Mouse (Mus musculus) spleen, postnatal 14 days (tissue): ENCODE results near the gene AB124611.
"Not testable (repeated sequence)": the region's sequence is repeated elsewhere in the genome, so short reads cannot be mapped to it uniquely, and the experiment has no call there.

Experiments used
- DNase-seq, 2 experiments: peaks; one replicate each; pipeline ENCODE4 v3.0.0; 2021 to 2022; ENCODE audit warnings: low spot score in 2 of 2

Gene AB124611

DNA sequence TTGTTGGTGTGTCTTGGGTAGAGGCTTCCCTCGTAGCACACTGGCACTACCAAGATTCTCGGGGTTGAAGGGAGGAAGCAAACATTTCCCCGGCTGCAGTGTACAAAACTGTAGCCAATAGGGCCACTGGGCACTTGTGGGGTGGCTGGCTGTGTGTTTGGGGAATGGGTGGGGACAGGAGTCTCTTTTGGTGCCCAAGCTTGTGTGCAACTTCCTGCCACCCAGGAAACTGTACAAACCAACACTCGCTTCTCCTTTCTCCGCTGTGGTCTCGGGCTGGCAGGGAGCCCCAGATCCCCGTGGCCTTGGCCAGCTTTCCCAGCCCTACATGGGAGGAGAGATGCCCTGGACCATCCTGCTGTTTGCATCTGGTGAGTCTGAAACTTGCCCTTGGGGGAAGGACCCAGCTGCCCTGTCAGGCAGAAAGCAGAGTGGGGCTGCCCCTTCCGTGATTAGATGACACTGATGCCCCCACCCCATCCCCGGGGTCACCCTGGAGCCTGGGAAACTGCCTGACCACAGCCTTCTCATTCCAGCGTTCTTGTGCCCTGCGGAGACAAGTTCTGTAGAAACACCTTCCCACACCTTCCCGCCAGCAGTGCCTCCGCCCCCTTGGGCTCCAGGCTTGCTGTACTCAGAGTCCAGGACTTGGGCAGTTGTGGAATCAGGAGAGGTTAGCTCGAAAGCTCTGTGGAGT lies at the start of gene AB124611:
AB124611 (plus strand) TSS at position 240 of the 697 bp plus-strand sequence.
- DNase-seq = peak; percentile 37 to 49

DNA sequence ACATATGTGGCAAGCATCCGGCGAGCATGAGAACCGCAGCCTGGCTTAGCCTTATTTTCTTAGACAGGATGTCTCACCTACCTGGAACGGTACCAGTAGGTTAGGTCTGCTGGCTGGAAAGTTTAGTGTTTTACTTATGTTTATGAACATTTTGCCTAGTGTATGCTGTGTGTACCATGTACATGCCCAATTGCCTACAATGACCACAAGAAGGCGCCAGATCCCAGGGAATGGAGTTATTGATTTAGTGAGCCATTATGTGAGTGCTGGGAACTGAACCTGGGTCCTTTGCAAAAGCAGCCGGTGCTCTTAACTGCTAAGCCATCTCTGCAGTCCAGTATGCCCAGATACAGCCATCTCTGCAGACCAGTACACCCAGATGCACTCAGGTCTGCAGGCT lies 48.3 kb upstream of the AB124611 start:
- no peak for DNase-seq

- no peak for DNase-seq
Measured at GRCm38 (mm10) chr9:21484065-21484464, 41.9 kb upstream of the AB124611 start.

- DNase-seq = not testable (repeated sequence)
Measured at GRCm38 (mm10) chr9:21488246-21488645, 37.7 kb upstream of the AB124611 start.

DNA sequence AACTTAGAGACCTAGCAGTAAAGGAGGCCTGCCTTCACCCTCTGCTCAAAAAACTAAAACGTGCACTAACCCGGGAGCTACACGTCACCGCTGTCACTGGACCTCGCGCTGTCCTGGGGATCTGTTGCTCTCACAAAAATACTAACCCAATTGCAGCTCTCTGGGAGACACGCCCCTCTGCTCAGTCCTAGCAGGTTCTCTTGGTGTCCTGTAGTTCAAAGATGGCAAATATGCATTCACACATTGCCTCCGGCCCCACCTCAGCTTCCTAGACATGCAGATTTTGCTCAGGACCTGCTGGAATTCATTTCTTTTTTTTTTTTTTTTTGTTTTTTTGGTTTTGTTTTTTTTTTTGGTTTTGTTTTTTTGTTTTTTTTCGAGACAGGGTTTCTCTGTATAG lies 35.3 kb upstream of the AB124611 start:
- no peak for DNase-seq

GRCm38 (mm10) chr9:21493907-21494306 lies 32.1 kb upstream of the AB124611 start:
- no peak for DNase-seq

DNA sequence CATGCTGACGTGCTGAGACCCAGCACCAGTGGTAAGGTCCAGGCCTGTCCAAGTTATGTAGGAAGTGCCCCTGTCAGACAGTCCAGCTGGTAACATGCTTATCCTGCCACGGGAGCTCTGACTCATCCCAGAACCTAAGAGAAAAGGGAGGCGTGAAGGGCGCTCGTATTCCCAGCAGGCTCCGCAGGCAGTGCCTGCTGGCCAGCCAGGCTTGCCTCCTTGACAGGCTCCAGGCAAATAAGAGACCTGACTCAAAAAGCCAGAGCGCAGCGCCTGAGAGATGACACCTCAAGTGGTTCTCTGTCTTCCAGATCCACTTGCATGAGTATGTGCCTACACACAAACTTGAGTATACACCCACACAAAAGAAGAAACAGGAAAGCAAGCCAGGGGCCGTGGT lies 31.2 kb upstream of the AB124611 start:
- DNase-seq = no peak

GRCm38 (mm10) chr9:21496308-21497049 lies 29.5 kb upstream of the AB124611 start:
- no peak for DNase-seq

DNA sequence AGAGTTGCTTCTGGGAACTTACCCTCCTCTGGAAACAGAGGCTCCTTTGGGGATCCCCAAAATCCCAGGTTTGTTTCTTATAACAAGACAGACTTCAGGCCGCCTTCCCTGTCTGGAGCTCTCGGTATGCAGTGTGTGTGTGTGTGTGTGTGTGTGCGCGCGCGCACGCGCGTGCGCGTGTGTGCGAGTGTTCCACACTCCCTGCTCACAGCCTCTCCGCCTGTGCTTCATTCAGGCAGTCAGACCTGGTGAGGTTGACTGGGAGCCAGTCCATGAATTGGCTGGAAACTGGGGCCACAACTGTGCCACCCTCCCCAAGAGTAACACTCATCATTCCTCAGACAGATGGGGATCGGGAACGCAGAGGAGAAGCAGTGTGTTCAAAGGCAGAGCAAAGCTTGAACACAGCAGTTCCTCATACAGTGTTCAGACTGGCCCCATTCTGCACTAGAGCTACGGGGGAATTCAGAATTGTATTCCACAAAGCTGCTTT lies 28.9 kb upstream of the AB124611 start:
- DNase-seq = no peak

GRCm38 (mm10) chr9:21497664-21498063 lies 28.3 kb upstream of the AB124611 start:
- no peak for DNase-seq

DNA sequence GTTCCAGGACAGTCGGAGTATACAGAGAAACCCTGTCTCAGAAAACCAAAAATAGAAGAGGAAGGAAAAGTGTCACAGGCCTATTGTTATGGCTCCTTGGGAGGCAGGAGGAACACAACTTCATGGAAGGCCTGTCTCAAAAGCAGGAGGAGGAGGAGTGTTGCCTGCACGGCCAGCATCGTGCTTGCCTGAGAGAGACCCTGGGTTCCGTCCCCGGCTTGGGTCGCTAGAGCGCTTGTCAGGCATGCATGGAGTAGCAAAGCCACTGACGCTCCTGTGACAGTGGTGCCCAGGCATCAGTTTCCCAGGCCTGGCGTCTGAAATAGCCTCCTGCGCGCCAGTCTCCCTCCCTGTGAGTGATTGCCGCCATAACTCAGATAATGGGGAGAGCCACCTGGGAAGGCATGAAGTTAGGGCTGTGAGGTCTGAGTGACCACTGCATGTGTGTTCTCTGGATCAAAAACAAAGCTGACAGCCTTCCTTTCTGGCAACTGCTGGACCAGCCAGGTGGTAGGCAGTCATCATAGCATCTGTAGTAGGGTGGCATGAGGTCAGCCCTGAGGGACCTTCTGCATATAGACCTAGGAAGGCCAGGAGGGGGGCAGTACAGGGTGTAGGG lies 27.6 kb upstream of the AB124611 start:
- DNase-seq = no peak

GRCm38 (mm10) chr9:21503352-21503751 lies 22.6 kb upstream of the AB124611 start:
- no peak for DNase-seq

DNA sequence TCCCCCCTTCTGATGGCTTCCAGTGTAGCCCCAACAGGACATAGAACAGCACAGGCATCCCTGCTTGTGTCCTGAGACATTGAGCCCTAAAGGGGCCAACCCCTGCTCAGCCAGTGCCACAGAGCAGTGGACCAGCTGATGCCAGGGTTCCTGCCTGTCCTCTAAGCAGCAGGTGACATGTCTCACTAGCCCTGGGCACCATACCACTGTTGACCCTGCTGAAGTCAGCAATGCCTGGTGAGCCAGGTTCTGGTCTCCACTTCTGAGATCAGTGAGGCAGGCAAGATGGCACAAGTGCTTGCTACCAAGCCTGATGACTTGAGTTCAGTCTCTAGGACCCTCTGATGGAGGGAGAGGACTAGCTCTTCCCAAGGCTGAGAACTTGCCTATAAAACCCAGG lies 20.2 kb upstream of the AB124611 start:
- no peak for DNase-seq

DNA sequence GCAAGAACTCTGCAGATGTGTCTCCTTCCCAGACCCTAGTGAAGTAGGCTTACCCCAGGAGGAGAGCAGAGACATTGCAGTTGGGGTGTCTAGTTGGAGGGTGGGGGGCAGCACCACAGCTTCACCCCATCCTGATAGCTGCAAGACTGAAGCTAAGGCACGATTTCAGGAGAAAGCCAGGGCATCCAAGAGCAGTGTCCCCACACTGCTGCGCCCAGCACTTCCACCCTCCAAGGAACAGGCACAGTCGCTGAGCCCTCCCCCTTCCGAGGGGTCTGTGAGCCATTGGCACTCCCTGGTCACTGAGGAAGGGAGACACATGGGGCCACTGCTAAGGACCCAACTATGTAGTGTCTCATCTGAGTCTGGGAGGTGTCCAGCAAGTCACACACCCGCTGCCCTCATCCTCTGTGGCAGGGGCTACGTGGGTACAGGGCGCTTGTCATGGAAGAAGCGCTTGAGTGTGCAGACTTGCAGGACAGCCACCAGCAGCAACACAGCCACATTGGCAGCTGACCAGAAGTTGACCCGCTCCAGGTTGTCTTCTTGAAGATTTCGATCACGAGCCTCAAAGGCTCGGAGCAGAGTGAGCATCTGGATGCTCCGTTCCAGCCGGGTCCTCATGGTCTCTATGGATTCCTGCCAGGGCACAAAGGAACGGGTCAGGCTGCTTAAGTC lies 18.1 kb upstream of the AB124611 start:
- no peak for DNase-seq

GRCm38 (mm10) chr9:21508871-21509404 lies 17.0 kb upstream of the AB124611 start:
- no peak for DNase-seq

- DNase-seq = peak; percentile 86 to 89
Measured at GRCm38 (mm10) chr9:21509772-21510688, 15.9 kb upstream of the AB124611 start, which contains the start of gene Tmed1. Gene Tmed1 (minus strand): TSS chr9:21510252.

DNA sequence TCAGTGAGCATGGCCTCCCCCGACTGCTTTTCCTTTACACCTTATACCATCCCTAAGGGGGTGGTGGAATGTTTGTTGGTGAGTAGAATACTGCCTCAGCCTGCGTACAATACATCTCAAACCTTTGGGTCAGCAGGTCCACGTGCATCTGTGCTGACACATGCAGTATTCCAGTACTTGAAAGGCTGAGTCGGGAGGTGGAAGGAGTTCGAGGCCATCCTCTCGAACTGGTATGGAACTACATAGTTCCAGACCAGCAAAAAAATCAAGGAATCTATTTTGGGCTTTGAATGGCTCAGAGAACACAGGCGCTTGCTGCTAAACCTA lies 15.3 kb upstream of the AB124611 start:
- DNase-seq = no peak

DNA sequence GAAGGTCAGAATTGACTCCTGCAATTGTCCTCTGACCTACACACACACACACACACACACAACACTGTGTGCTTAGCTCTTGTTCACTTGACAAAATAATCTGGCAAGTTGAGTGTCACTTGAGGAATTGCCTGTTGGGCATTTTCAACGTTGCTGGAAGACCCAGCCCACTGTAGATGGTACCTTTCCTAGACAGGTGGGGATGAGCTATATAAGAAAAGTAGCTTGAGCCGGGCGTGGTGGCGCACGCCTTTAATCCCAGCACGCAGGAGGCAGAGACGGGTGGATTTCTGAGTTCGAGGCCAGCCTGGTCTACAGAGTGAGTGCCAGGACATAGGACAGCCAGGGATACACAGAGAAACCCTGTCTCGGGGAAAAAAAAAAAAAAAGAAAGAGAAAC lies 14.9 kb upstream of the AB124611 start:
- no peak for DNase-seq

DNA sequence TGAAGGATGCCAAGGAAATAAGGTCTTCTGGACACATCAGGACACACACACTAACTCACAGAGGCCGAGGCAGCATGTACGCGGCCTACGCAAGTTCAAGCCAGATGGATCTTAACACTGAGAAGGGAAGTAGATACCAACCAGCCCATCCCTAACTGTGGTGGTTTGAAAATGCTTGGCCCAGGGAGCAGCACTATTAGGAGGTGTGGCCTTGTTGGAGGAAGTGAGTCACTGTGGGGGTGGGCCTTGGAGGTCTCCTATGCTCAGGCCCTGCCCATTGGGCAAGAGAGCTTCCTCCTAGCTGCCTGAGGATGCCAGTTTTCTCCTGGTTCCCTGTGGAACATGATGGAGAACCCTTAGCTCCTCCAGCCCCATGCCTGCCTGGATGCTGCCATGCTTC lies 12.5 kb upstream of the AB124611 start:
- no peak for DNase-seq

GRCm38 (mm10) chr9:21517947-21518495 lies 8.0 kb upstream of the AB124611 start:
- DNase-seq = no peak

DNA sequence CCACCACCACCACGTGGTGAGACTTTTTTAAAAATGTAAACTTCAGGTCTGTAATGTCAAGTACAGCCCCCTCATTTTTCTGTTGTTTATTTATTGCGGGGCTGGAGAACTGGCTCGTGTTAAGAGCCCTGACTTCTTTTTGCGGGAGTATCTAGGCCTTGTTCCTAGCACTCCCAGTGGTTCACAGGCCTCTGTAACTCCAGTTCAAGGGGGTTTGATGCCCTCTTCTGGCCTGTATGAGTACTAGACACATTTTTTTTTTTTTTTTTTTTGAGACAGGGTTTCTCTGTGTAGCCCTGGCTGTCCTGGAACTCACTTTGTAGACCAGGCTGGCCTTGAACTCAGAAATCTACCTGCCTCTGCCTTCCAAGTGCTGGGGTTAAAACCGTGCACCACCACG lies 7.3 kb upstream of the AB124611 start:
- not testable (repeated sequence) for DNase-seq
